Mouse (Mus musculus): ENCODE results near the gene Gm8279.
"Not testable (repeated sequence)": the region's sequence is repeated elsewhere in the genome, so short reads cannot be mapped to it uniquely, and the experiment has no call there.

The Gm8279 gene

GRCm38 (mm10) chr14:5131219-5131618 is at the start of gene Gm8279:
Gm8279 (plus strand) TSS chr14:5131519.
- DNase-seq (ENCODE audit: low spot score in 2 of 2) = not testable (repeated sequence)

GRCm38 (mm10) chr14:5164235-5164634 is 32.9 kb downstream of the Gm8279 start, which contains the start of gene Gm3317:
Gm3317 (plus strand) TSS chr14:5164535.
- DNase-seq (ENCODE audit: low spot score in 2 of 2) = not testable (repeated sequence)

GRCm38 (mm10) chr14:5185493-5185892 is 54.2 kb downstream of the Gm8279 start, which contains the start of gene Gm8271:
Gm8271 (plus strand) TSS chr14:5185793.
- not testable (repeated sequence) for DNase-seq (ENCODE audit: low spot score in 2 of 2)

Data from urinary bladder, postnatal 4 days (tissue).